Mouse (Mus musculus): ENCODE results near the gene Daam1.

Daam1 gene

DNA sequence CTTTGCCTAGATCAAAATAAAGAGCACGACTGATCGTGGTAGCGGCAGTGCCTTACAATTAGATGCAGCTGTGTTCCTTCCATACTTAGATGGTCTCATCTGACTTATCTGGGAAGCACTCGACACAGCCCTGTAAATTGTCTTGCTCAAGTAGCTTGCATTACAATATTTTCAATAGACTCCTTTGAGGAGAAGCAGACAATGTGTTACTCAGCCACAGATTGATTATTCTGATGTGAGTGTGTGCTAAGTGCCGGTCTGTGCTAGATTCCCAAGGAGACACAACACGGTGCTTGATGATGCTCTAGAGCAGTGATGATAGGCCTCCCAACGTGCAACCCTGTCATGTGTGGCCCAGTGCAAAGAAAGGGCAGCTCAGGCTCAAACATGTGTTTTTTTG is 70.3 kb downstream of the Daam1 start:
- no peak for DNase-seq

GRCm38 (mm10) chr12:71901859-71902258 is 71.0 kb downstream of the Daam1 start:
- no peak for DNase-seq

- no peak for DNase-seq
Measured at GRCm38 (mm10) chr12:71902317-71902716, 71.4 kb downstream of the Daam1 start.

DNA sequence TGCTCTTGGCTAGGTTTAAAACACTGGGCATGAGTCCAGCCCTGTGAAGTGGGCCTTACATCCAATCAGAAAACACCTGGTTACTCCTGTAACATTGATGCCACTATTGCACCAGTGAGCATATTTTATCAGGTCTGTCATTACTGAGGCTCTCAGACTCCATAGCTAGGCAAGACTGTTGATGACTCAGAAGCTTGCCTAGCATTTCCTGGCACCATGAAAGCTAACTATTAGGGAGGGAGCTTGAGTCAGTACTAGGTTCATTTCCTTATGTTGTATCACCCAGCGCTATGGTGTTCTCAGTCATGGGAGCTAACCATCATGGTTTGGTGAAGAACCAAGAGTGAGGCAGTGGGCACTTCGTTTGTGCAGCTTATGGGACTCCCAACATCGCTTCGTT is 72.3 kb downstream of the Daam1 start:
- DNase-seq, result no peak

DNA sequence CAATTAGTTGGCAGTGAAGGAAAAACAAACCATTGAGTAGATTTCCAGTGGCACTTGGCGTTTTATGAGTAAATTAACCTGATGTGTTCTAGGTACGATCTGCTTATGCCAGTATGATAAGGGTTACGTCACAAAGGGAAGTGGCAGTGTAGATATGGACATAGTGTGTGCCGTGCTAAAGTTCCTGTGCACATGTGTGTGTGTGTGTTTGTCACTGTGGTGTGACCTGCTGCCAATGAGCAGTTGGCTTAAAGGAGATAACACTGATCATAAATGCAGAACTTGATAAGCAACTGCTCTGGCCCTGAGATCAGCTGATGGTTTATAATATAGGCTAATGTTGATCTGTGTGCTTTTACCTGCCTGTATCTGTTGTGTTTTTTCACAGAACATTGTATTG is 73.4 kb downstream of the Daam1 start:
- DNase-seq, result no peak

DNA sequence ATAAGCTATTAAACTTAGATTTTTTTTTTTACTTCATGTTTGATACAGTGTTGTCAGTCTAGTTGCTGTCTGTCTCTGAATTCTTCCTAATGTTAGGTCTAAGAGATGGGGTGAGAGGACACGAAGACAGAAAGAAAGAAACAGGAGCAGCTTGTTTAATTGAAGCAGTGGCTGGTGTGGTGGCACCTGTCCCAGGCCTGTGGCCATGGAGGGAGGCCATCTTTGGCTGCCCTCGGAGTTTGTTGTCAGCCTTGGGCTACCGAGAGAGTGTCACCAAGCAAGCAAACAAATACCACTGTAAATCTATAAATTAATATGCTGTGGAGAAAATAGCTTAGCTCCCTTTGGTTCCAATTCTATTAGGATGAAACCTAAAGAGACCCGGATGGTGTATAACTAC is 74.0 kb downstream of the Daam1 start:
- no peak for DNase-seq

DNA sequence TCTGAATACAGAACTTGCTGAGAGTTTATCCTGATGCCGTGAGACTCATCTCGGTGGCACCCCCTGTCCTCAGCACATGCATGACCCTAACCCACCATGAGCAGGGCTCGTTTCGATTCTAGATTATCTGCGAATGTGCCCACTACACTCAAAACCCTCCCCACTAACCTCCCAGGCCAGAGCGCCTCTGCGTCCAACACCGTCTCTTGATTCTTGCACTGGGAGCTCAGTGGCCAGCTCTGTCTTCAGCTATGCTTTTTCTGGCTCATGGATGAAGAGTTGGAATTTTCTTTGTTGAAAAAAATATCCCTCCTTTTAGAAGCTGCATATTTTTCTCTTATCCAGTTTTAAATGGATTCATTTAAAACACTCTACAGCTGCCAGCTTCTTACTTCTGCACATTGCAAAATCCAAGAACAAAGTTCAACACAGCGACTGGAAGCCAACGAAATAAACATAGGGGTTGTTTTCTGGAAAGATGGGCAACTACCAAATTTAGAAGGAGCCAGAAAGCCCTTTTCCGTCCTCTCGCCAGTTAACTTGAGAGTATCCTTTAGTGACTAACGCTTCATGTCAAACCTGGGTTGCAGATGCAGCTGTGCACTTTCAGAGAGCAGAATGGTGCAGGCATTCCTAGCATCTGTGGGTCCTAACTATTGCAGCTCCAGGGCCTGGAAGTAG is 74.9 kb downstream of the Daam1 start:
- DNase-seq, result no peak

DNA sequence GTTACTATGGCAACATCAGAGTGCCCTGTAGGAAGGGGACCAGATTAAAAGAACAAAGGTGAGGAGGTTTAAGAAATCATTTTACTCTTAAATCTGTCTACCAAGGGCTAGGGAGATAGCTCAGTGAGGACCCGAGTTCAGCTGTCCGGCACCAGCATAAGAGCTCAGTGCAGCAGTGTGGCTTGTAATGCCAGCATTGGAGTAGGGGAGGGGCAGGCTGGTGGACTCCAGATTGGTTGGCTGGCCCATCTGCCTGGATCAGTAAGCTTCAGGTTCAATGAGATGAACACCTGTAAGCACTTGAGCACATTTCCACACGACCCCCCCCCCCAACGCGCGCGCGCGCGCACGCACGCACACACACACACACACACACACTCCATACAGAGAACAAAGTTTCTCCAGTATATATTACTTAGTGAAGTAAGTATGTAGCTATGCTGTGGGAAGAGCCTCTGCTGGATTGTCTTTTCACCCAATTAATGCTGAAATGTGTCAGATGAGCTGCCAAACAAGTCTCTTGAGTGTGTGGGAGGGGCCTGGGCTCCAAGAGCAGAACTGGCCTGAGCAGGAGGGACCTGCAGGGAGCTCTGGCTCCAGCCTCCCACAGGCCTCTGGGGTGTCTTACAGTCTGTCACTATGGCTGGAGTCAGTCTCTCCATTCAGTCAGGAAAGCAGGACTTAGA is 75.8 kb downstream of the Daam1 start:
- no peak for DNase-seq

- no peak for DNase-seq
Measured at GRCm38 (mm10) chr12:71908984-71909383, 78.1 kb downstream of the Daam1 start.

GRCm38 (mm10) chr12:71910246-71910645 is 79.4 kb downstream of the Daam1 start:
- DNase-seq, result no peak

DNA sequence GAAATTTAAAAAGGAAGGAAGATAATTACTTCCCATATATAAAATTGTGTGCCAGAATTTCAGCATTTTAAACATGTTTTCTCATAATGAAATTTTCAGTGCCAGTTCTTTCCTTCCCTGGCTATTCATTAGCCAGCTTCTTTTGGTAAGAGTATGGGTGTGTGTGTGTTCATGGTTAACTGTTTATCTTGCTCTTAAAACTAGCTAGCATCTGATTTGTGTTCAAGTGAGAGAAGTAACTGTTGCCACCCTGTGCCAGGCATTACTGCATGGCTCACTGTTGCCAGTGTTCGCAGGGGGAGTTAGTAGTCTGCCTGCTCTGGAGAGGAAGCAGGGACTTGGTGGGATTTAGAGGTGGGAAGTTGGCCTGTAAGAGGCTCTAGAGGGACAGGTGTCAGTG is 81.4 kb downstream of the Daam1 start:
- DNase-seq, result no peak

- DNase-seq, result no peak
Measured at GRCm38 (mm10) chr12:71919156-71919555, 88.3 kb downstream of the Daam1 start.

DNA sequence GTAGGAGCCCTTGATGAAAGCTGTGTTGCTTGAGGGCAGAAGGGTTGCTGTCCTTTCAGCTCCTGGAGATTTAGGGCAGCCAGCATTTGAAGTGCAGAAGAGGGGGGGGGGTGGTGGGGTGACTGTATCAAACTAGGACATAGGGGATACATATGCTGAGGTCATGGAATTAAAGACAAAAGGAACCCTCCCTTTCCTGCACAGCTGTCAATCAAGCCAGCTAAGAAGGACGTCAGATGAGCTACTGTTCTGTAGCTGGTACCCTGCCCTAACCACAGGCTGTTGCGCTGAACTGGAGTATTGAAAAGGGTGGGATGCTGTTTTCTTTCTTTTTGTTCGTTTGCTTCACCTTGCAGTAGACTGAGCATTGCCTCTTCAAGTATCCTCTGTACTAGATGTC is 89.1 kb downstream of the Daam1 start:
- DNase-seq, result no peak

DNA sequence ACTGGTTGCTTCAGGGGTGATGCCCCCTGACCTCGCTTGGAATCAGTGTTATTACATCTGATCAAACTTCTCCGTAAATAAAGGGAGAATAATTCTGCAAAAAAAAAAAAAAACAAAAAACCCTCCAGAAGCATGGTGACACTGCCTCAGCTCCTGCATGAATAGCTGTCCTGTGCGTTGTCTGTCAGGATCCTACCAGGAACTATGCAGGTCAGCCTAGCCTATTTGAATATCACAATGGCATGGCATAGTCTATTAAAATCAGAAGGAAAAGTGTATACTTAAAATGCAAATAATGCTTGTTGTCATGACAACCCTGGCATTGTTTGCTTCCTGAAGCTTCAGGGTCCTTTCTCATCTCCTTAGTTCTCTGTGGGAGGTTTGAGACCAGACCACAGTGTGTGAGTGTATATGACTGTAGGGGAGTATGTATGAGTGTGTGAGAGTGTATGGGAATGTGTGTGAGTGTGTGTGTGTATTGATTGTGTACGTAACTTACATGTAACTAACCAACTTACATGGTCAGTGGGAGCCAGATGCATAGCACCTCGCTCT is 92.0 kb downstream of the Daam1 start:
- DNase-seq, result no peak

- DNase-seq, result no peak
Measured at GRCm38 (mm10) chr12:71924978-71925529, 94.2 kb downstream of the Daam1 start.

DNA sequence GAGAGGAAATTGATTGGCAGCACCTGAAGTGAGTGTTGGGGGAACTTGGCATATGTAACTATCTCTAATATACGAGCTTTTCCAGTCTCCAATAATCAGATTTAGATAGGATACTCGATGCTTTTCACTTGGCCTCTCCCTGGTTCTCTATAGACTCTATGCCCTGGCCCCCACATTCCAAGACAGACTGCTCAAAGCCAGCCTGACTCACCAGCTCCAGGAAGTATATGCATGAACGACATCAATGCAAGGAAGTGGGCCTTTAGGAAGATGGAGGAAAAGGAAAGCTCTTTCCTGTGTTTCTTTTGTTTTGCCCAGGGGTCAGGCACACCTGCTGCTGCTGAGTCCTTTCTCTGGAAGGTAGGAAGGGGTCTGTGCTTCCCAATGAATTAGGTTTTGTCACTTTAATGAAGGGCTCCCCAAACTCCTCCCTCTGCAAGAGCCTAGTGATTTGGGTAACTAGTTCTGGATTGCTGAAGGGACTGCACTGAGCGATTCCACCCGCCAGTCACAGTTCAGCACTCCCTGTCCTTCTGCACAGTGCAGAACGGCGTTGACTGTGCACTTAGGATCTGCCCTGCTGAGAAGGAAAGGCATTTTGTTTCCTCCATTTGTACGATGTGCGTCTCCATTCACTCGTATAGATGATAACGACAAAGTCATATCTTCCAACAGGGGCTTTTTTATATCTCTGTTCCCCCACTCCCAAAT is 95.3 kb downstream of the Daam1 start:
- DNase-seq, result no peak

GRCm38 (mm10) chr12:71928092-71928491 is 97.2 kb downstream of the Daam1 start:
- no peak for DNase-seq

DNA sequence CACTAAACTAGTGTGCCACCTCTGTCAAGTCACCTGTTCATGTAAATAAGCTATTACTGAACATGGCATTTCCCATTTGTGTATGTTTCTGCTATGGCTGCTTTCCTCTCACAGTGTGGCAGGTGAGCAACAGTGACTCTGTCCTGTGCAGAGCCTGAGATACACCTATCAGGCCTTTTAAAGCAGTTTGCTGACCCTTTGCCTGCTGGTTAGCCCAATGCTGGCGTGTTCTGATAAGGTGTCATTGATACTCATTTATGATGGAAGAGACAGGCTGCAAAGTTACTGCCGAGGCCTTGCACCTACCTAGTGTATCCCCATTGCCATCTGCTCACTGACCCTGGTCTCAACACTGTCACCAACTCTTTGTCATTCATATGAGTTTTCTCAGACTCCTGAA is 99.0 kb downstream of the Daam1 start:
- DNase-seq, result no peak

DNA sequence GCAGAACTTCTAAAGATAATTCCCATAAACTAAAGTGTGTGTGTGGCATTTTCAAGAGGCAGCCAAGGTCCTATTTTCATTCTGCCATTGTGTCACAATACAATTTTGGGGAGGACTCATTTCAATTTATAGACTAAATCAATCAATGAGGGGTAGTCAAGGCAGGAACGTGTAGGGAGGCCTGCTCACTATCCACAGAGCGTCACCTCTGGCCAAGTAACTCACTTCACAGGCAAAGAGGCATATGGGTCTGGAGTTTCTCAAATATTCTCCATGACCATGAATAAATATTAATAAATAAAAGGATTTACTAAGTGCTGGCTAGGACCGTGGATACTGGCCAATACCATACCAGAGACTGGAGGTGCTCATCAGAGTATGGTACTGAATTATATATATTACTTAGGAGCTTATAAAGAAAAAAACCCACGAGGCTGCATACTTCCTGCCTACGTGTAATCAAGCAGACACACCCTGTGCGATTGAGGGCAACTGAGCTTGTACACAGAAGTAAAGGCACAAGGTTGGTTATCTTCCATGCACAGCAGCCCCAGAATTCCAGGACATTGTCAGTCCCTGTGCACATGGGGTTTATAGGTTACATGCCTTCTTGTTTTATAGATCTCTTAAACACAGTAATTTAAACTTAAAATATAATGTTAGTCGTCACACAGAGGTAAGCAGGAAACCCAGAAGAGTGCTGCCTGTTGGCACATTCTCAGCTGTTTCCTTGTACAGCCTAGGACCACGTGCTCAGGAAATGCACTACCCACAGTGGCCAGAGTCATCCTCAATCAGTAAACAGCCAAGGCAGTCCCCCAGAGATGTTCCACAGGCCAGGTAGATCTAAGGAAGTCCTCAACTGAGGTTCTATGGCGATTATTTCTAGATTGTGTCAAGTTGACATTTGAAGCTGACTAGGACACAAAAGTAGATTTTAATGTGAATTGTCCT is 101.8 kb downstream of the Daam1 start:
- no peak for DNase-seq

DNA sequence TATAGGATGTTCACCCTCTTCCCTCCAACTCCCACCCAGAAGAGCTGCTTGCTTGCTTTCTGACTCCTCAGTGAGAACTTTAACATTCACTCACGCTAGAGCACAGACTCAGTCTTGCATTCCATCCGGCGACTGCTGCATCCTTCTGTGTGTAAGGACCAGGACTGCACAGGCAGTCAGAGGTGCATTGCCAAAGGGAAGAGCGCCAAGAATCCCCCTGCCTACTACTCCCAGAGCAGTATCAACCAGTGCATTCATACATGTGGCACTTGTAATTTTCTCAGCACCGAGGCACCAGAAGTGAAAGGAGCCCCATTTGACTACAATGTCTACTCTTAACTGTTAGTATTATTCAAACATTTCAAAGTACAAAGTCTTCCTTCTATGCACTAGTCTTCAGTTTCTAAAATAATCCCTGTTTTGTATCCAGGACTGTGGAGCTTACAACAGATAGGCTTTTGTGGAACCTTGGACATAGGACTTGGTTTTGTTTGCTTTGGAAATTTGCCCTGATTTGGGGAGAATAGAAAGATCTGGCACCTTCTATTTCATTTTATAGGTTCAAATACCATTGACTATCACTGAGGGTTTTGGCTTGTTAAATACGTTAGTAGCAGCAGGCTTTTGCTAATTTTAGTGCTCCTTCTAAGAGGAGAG is 103.2 kb downstream of the Daam1 start:
- DNase-seq, result no peak

DNA sequence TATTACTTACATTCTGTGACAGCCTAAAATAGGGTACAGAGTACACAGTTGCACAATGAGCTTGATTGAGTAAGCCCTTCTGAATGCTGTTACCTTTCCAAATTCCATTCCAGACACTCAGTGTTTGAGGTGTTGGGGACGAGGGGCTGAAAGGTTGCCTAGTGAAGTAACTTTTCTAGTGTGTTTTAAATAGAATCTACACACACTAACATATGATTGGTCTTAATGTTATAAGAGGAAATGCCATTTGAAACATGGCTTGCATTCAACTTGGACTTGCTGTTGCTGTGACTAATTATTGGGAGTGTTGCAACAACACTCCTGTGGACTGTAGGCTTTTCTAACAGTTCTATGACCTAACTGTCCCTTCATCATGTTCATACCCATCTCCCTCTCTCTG is 105.8 kb downstream of the Daam1 start:
- DNase-seq, result no peak

DNA sequence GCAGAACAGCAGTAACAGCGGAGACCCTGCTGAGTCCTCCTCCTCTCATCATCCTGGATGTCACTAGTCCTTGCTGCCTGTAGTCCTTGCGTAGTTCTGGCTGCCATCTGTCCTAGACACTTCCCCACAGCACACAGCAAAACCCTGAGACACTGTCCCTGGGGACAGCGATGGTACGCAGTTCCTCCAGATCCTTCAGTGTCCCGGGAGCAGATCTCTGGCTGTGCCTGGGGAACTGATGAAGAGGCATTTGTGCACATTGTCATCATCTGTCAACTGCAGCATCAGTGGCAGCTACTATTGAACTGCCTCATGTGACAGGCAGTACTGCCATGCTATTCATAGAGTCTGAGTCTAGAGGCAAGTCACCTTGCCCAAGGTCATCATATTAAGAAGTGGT is 107.6 kb downstream of the Daam1 start:
- DNase-seq, result no peak

Measured in cerebellum, adult 11 months (tissue).